Mouse (Mus musculus) liver, postnatal 0 days (tissue): ENCODE results near the gene Smyd2. TPM values are rescaled to one million over a fixed set of nuclear protein-coding genes. Genes with fewer than 3 reads are reported as not detected.
A peak's percentile ranks its signal among the peaks of the same experiment; 100 is the strongest.

Experiments
- ATAC-seq: fragments of 200-750 bp; cut with Nextera tagmentation; 2 replicates; pipeline ENCODE4 v1.8.0; 2017; ENCODE audit warnings: mild to moderate bottlenecking, moderate library complexity
- DNase-seq: peaks from one replicate; pipeline ENCODE4 v3.0.0-alpha.2; 2016
- H3K27ac ChIP-seq: fragments of 300-500 bp; sonication (generic); 2 replicates; pipeline ENCODE4 v1.5.1; 2014; ENCODE audit warnings: antibody characterized with exemption, moderate library complexity, mild to moderate bottlenecking, low read depth
- H3K27me3 ChIP-seq: fragments of 300-500 bp; sonication (generic); 2 replicates; pipeline ENCODE4 v1.6.1; 2014; ENCODE audit warnings: low read length, control low read depth, mixed read lengths; ENCODE audit not compliant: insufficient read depth
- H3K36me3 ChIP-seq: fragments of 300-500 bp; sonication (generic); replicated peaks from 2 replicates; pipeline ENCODE4 v1.6.1; 2014; ENCODE audit warnings: mild to moderate bottlenecking, control low read depth, low read length, moderate library complexity, mixed read lengths; ENCODE audit not compliant: insufficient read depth
- H3K4me1 ChIP-seq: fragments of 300-500 bp; sonication (generic); 2 replicates; pipeline ENCODE4 v1.6.1; 2014; ENCODE audit warnings: antibody characterized with exemption, mild to moderate bottlenecking, control low read depth; ENCODE audit not compliant: insufficient read depth
- H3K4me2 ChIP-seq: fragments of 300-500 bp; sonication (generic); 2 replicates; pipeline ENCODE4 v1.6.1; 2014; ENCODE audit warnings: low read depth, mild to moderate bottlenecking, low read length, moderate library complexity, mixed read lengths
- H3K4me3 ChIP-seq: fragments of 300-500 bp; sonication (generic); 2 replicates; pipeline ENCODE4 v1.5.1; 2014; ENCODE audit warnings: low read depth, low read length
- H3K9ac ChIP-seq: fragments of 300-500 bp; sonication (generic); replicated peaks from 2 replicates; pipeline ENCODE4 v1.6.1; 2014; ENCODE audit warnings: mild to moderate bottlenecking, moderate library complexity
- H3K9me3 ChIP-seq: fragments of 300-500 bp; sonication (generic); 2 replicates; pipeline ENCODE4 v1.6.1; 2016; ENCODE audit warnings: mild to moderate bottlenecking, control low read depth, low read length, mixed read lengths
- CTCF ChIP-seq: sonication (generic); IDR thresholded peaks from 2 replicates; pipeline ENCODE4 v1.5.1; 2016; ENCODE audit warnings: antibody characterized with exemption, low read depth
- EP300 ChIP-seq: IDR thresholded peaks from 2 replicates; pipeline ENCODE4 v1.6.1; 2016; ENCODE audit warnings: antibody characterized with exemption, low read depth, mild to moderate bottlenecking
- WGBS: fragments of 180-500 bp; shearing (Covaris S2); extraction: QIAGEN DNeasy Blood & Tissue Kit; methylation state at CpG from one replicate; pipeline ENCODE4 v1.1.7; 2014; ENCODE audit not compliant: insufficient replicate concordance; 5-methylcytosine and 5-hydroxymethylcytosine counted together
- polyA plus RNA-seq: library from polyadenylated mRNA; unstranded; fragments of >200 nt; fragmentation: Nextera tagmentation; extraction: Ambion mirVana; gene quantifications from 2 replicates; pipeline ENCODE4 v1.2.1, GENCODE M21; 2015

The Smyd2 gene
- polyA plus RNA-seq, 1 experiment from 2014 or later, result 23.3 TPM

- WGBS, result 50% methylated on average over 28 of the region's 28 CpGs
- Histone ChIP-seq H3K4me1 (peaks cover 13% of the 10 kb centered on the region), H3K4me2 (peak overlapping the region; percentile 97), H3K9me3 (no peaks in the 10 kb centered on the region), H3K36me3 (no peaks in the 10 kb centered on the region), H3K27ac (no peak overlapping the region), H3K9ac (peak overlapping the region; percentile 73), H3K4me3 (peak overlapping the region; percentile 67), H3K27me3 (no peaks in the 10 kb centered on the region)
- DNase-seq (no peak), ATAC-seq (0 out of 2 replicates have a peak, but pooled peaks have one; percentile 11)
- TF ChIP-seq CTCF (no peak), EP300 (no peak)
Measured at GRCm38 (mm10) chr1:189920701-189921567, 1.2 kb downstream of the Smyd2 start.

GRCm38 (mm10) chr1:189919756-189920155 lies 2.4 kb downstream of the Smyd2 start:
- Histone ChIP-seq H3K36me3 (no peaks in the 10 kb centered on the region), H3K9ac (no peak overlapping the region), H3K27me3 (no peaks in the 10 kb centered on the region), H3K4me2 (no peak overlapping the region), H3K9me3 (no peaks in the 10 kb centered on the region), H3K4me3 (no peak overlapping the region), H3K27ac (no peak overlapping the region), H3K4me1 (peaks cover 13% of the 10 kb centered on the region)
- DNase-seq (no peak), ATAC-seq (no peak)
- 83% methylated on average over 3 of the region's 3 CpGs for WGBS
- TF ChIP-seq CTCF (no peak), EP300 (no peak)

- 49% methylated on average over 4 of the region's 4 CpGs for WGBS
- TF ChIP-seq EP300 (no peak), CTCF (no peak)
- ATAC-seq, result no peak
Measured at GRCm38 (mm10) chr1:189917126-189917500, 5.0 kb downstream of the Smyd2 start.

GRCm38 (mm10) chr1:189916422-189917125 lies 5.6 kb downstream of the Smyd2 start:
- Histone ChIP-seq H3K4me1 (peaks cover 5% of the 10 kb centered on the region; the same call in 1 of the 2 replicates), H3K9me3 (no peaks in the 10 kb centered on the region), H3K36me3 (peaks cover 3% of the 10 kb centered on the region; the same call in 1 of the 2 replicates), H3K27me3 (no peaks in the 10 kb centered on the region), H3K4me3 (no peak overlapping the region), H3K27ac (no peak overlapping the region), H3K9ac (no peak overlapping the region), H3K4me2 (no peak overlapping the region)
- ATAC-seq (no peak), DNase-seq (no peak)
- TF ChIP-seq CTCF (no peak), EP300 (no peak)
- 71% methylated on average over 10 of the region's 10 CpGs for WGBS

More at GRCm38 (mm10) chr1:189917126-189917500, 5.0 kb downstream of the Smyd2 start:
- H3K4me1 ChIP-seq, result peaks cover 9% of the 10 kb centered on the region
- H3K4me3 ChIP-seq, result no peak overlapping the region
- no peak overlapping the region for H3K27ac ChIP-seq
- H3K9me3 ChIP-seq, result no peaks in the 10 kb centered on the region
- peaks cover 3% of the 10 kb centered on the region; the same call in 1 of the 2 replicates for H3K36me3 ChIP-seq
- no peaks in the 10 kb centered on the region for H3K27me3 ChIP-seq
- no peak overlapping the region for H3K4me2 ChIP-seq
- no peak overlapping the region for H3K9ac ChIP-seq
- no peak for DNase-seq

- Histone ChIP-seq H3K27me3 (no peaks in the 10 kb centered on the region), H3K27ac (no peak overlapping the region), H3K4me1 (no peaks in the 10 kb centered on the region), H3K4me2 (no peak overlapping the region), H3K4me3 (no peak overlapping the region), H3K9ac (no peak overlapping the region), H3K36me3 (peaks cover 3% of the 10 kb centered on the region; the same call in 1 of the 2 replicates), H3K9me3 (no peaks in the 10 kb centered on the region)
- ATAC-seq (no peak), DNase-seq (no peak)
- TF ChIP-seq EP300 (no peak), CTCF (no peak)
- 83% methylated on average over 21 of the region's 21 CpGs for WGBS
Measured at GRCm38 (mm10) chr1:189913093-189913760, 8.9 kb downstream of the Smyd2 start.
